Mouse (Mus musculus) left cerebral cortex, postnatal 25 days (tissue): ENCODE measurements around the gene Naxe. TPM values are rescaled to one million over a fixed set of nuclear protein-coding genes. Genes with fewer than 3 reads are reported as not detected.

Source experiments
- DNase-seq, 2 experiments: peaks; one replicate each; pipeline ENCODE4 v3.0.0; 2022; ENCODE audit warnings: low spot score in 2 of 2, mixed read lengths in 1 of 2
- intact Hi-C: fragments of 180-260 bp; cut with DNase I; formaldehyde crosslinking; loops from one replicate; pipeline ENCODE4 v1.15.1; 2025
- total RNA-seq, 2 experiments: library from RNA; stranded (reverse); gene quantifications; 2 replicates each; pipeline ENCODE4 v1.2.3; 2021

The Naxe gene
- total RNA-seq = 10 to 100 TPM; 66.6 to 74.9 TPM

DNA sequence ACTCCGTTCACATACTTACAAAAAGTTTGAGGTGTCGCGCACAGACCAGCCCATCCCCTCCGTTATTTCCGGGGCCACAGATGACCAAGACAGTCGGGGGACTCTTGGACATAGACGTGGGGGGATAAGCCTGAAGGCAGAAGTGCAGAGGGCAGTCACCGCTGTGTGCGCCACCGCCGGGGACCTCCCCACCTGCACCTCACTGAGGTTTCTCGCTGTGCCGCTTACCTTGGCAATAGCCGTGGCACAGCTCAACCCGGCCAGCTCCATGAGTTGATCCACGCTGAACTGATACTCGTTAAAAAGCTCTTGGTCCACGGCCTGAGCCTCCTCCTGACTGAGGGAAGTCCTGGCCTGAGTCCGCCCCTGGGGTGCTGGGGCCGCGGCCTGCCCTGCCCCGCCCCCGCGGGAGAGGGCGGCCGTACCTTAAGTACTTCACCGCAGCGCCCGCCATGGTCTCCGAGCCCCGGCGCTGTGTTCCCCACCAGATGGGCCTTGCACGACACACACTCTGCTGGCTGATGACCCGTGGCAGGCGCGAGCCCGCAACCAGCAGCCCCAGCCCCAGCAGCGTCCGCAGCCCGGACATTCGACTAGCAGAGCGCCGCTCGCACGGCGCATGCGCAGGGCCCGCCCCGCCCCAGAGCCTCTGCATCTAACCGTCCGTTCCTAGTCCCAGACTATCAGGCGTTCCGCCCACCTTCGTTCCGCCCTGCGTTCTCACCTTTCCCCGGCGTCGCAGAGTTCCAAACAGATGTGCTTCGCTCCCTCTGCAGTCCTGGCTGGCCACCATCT, at the start of gene Naxe:
Naxe (minus strand) TSS at position 594 of the 795 bp plus-strand sequence.
- intact Hi-C loops = loop anchor here (5.0 kb wide), 1 partner anchor 126 kb away; the partner anchor contains the start of genes Isg20l2 and Rrnad1

GRCm38 (mm10) chr3:88106126-88106525, 47.8 kb upstream of the Naxe start:
- DNase-seq = no peak
- intact Hi-C loops = no loop called here

More for the DNA sequence above, at the start of gene Naxe:
- DNase-seq = peak; percentile 84 to 88

- peak in 1 of 2 experiments; percentile 6 for DNase-seq
- intact Hi-C loops = no loop called here
Measured at GRCm38 (mm10) chr3:88102611-88103010, 44.3 kb upstream of the Naxe start.

- no peak for DNase-seq
- intact Hi-C loops = no loop called here
Measured at GRCm38 (mm10) chr3:88102196-88102595, 43.9 kb upstream of the Naxe start.

- DNase-seq = no peak
- intact Hi-C loops = no loop called here
Measured at GRCm38 (mm10) chr3:88101736-88102135, 43.4 kb upstream of the Naxe start.

DNA sequence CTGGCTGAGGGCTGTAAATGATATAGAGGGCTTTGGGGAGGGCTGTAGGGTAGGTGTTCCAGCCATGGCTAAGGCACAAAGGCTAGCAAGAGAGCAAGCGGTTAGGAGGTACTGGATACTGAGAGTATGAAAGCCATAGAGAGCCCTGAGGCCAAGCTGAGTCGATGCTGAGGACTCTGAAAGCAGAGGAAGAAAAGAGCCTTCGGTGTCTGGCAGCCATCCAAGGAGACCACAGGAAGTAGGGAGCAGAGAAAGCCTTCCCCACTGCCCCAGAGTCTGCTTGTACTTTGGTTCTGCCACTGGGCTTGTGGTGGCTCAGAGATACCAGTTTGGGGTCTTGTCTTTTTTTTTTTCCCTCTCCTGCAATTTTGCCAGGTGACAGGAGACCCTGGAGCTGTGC, 42.0 kb upstream of the Naxe start:
- DNase-seq = no peak
- intact Hi-C loops = no loop called here

DNA sequence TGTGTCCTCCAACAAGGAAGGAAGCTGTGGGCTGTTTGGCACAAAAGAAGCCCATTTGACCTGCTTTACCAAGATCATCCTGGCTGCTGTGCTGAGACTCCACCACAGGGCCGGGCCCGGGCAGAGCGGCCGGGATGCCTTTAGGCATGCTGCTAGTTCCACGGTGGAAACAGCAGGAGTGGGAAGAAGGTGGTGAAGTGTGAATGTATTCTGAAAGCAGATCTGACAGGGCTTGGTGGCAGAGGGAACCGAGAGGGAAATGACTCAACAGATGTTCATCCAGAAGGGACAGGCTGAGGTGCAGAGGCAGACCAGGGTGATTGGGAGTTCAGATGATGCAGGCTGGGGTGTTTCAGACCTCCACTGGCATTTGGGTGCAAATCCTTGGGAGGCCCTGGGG, 39.4 kb upstream of the Naxe start:
- DNase-seq = peak in 1 of 2 experiments; percentile 35
- intact Hi-C loops = no loop called here

DNA sequence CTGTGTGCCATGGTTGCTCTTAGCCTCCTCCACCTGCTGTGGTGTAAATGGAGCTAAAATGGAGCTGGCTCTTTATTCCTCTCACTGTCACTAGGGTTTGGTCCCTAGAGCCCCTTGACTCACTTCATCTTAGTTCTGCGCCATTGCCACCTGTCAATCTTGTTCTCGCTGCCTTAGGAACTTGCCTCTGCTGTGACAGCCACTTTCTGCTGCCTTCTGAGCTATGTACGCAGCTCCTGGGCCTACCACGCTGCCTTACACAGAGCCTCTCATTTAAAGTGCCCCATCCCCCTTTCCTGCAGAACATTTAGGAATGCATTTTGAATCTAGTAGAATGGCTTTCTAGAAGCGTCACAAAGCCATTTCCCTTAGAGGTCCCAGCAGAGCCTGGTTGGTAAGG, 35.8 kb upstream of the Naxe start:
- no peak for DNase-seq
- intact Hi-C loops = no loop called here

- intact Hi-C loops = no loop called here
- DNase-seq = no peak
Measured at GRCm38 (mm10) chr3:88090616-88091015, 32.3 kb upstream of the Naxe start.

- no peak for DNase-seq
- intact Hi-C loops = no loop called here
Measured at GRCm38 (mm10) chr3:88090106-88090505, 31.8 kb upstream of the Naxe start.

GRCm38 (mm10) chr3:88087688-88088087, 29.4 kb upstream of the Naxe start:
- peak in 1 of 2 experiments; percentile 25 for DNase-seq
- intact Hi-C loops = loop anchor here (2.0 to 5.0 kb wide), 3 partner anchors 45 to 155 kb away; no protein-coding TSS in a partner anchor

DNA sequence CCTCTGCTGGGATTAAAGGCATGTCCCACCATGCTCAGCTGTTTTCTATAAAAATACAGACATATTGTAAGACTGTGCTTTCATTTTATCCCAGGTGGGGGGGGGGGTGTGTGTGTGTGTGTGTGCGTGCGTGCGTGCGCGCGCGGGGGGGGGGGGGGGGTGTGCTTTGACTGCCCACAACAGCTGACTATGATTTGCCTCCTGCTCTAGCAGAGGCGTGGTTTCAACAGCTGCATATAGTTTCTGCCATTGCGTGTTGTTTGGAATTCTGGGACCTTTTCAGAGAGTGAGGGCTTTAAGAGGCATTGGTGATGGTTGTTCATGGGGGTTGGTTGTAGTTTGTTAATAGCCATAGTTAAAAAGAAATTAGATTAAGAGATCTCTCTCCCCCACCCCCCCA, 27.2 kb upstream of the Naxe start:
- DNase-seq = no peak
- intact Hi-C loops = loop anchor here (5.0 kb wide), 1 partner anchor 157 kb away; no protein-coding TSS in a partner anchor

- intact Hi-C loops = no loop called here
- no peak for DNase-seq
Measured at GRCm38 (mm10) chr3:88084001-88084400, 25.7 kb upstream of the Naxe start.

GRCm38 (mm10) chr3:88082663-88083062, 24.4 kb upstream of the Naxe start:
- no peak for DNase-seq
- intact Hi-C loops = no loop called here

GRCm38 (mm10) chr3:88082224-88082618, 23.9 kb upstream of the Naxe start:
- no peak for DNase-seq
- intact Hi-C loops = no loop called here

DNA sequence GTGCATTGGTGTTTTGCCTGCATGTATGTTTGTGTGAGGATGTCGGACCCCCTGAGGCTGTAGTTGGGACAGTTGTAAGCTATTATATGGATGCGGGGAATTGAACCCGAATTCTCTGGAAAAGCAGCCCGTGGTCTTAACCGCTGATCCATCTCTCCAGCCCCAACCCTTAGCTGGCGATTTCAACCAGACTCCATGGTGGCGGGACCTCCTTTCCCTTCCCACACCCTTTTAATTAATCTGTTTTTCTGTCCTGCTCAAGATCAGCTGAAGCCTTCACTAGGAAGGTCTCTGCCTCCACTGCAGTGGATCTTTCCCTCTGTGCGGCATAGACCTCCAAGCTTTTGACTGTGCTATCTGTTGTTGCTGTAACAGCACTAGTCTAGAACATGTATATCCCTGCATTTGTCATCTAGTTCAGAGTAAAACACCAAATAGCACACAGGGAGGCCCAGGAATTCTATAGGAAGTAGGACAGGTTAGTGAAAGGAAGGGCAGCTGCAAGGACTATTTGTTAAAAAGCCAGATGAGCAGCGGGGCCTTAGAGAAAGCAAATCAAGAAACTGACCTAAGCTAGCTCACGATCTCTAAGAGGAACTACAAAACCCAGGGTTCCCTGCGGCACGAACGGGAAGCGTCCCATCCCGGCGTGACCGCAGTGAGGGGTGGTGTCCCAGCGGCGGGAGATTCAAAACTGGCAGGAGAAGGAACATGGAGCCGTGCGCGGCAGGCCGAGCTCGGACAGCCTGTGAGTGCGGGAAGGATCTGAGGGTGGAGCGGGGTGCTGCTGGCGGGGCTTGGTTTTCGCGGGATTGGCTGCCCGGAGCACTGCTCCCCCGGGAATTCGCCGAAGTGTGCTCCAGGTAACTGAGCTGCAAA, 23.3 kb upstream of the Naxe start, which contains the start of gene Iqgap3:
Iqgap3 (plus strand) TSS at position 627 of the 879 bp plus-strand sequence.
- peak; percentile 83 to 90 for DNase-seq
- intact Hi-C loops = no loop called here

DNA sequence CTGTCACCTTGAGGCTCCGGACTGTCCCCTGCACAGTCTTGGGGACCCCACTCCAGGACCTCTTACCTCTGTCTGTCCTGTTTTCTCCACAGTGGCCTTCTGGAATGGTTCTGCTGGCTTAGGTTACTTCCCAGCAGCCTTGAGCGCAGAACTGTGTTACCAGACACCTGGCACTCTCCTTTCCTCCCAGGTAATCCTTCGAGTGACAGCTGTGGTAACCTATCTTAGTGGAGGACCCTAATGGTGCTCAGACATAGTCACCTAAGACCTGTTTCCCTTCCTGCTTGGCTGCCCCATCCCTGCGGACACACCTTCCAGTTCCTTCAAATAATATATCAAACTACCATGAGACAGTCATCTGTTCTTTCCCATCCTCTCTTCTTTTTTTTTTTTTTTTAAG, 19.9 kb upstream of the Naxe start, which contains the start of gene Ttc24:
Ttc24 (minus strand) TSS at position 101 of the 400 bp plus-strand sequence.
- intact Hi-C loops = no loop called here
- DNase-seq = no peak

GRCm38 (mm10) chr3:88077441-88077840, 19.1 kb upstream of the Naxe start:
- intact Hi-C loops = no loop called here
- DNase-seq = no peak

- no peak for DNase-seq
- intact Hi-C loops = no loop called here
Measured at GRCm38 (mm10) chr3:88074766-88075165, 16.5 kb upstream of the Naxe start.

DNA sequence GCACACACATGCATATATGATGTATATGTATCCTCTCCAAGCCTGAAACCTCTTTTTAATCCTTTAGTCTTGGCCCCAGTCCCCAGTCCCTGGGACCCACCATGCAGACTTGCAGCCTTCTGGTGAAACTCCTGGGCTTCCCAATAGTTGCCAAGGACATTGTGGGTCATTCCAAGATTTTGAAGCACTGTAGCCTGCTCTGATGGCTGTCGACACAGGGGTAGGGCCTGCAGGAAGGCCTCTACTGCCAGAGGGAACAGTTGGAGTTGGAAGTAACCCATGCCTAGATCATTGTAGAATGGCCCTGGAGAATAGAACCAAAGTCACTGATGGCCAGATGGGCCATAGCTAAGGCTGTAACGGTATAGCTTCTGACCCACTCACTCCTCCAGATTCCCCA, 16.1 kb upstream of the Naxe start:
- intact Hi-C loops = no loop called here
- no peak for DNase-seq
